Mouse (Mus musculus) spleen, adult 2 months (tissue): Measurements from ENCODE around the gene Ccdc84.

ENCODE experiments used
- CTCF ChIP-seq: fragments of 200-500 bp; IDR thresholded peaks from 2 replicates; pipeline ENCODE4 v1.5.1; 2011; ENCODE audit warnings: mild to moderate bottlenecking, inconsistent platforms; ENCODE audit not compliant: insufficient read depth, insufficient read length, insufficient replicate concordance; ENCODE audit errors: extremely low read depth
- POLR2A ChIP-seq: fragments of 200-500 bp; IDR thresholded peaks from 2 replicates; pipeline ENCODE4 v1.6.1; 2011; ENCODE audit warnings: low read depth, low read length, inconsistent platforms

- no peak for TF ChIP-seq POLR2A
- TF ChIP-seq CTCF, result peak; percentile 70; the same call in 1 of the 2 replicates
Measured at GRCm38 (mm10) chr9:44389273-44389672, 29.1 kb downstream of the Ccdc84 start.
